ENCODE assay signal across 10 mouse cellular contexts in the genomic region with DNA sequence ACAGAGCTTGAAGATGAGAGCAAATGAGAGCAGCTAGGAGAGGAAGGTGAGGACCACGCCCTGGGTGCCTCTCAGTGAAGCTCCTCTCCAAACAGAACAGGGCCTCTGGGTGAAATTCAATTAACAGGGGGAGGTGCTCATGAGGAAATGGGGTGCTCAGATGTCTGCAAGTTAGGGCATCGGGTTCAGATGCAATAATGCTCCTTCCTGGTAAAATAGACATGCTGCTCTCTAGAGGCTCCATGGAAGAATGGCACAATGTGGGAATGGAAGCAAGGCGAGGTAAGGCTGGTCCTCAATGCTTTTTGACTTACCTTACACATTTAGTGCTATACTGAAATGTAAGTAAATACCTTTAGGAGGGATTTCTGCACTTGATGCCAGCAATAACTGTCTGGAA.
DNase-seq lines count a peak whose midpoint lies in the region; ATAC-seq and TF ChIP-seq lines count a peak whose summit lies in the region.
"Had no signal": no experiment of that assay in that cellular context is flagged by ENCODE, and none has a peak within 500 bp of the region (broad histone marks: within the 10 kb centered on the region; RNA-seq: fewer than 3 reads in every experiment).

No protein-coding gene starts in this region.

- WGBS in embryonic facial prominence, embryonic 11.5 days, result 25% methylated on average over 3 of the region's 3 CpGs
- WGBS in embryonic facial prominence, embryonic 10.5 days, result 20% methylated on average over 3 of the region's 3 CpGs

- no peak for ATAC-seq in embryonic facial prominence, embryonic 11.5 days (replicated peaks; ENCODE audit: insufficient number of reproducible peaks, low FRiP score, low TSS enrichment, low read depth)
- no peak for ATAC-seq in granulocyte monocyte progenitor cell, adult 5-6 weeks (replicated peaks; ENCODE audit: poor library complexity, severe bottlenecking)

- H3K4me3 ChIP-seq in embryonic facial prominence, embryonic 11.5 days (ENCODE audit: low read depth, low read length), result no peak overlapping the region
- H3K4me3 ChIP-seq in embryonic facial prominence, embryonic 10.5 days, result no peak overlapping the region

- H3K4me1 ChIP-seq in embryonic facial prominence, embryonic 11.5 days (ENCODE audit: control insufficient read depth, insufficient read depth, low read length), result no peaks in the 10 kb centered on the region
- peaks cover 23% of the 10 kb centered on the region for H3K4me1 ChIP-seq in embryonic facial prominence, embryonic 10.5 days

- no peak overlapping the region for H3K9ac ChIP-seq in embryonic facial prominence, embryonic 11.5 days (replicated peaks; ENCODE audit: low read length)

- no peak overlapping the region for H3K4me2 ChIP-seq in embryonic facial prominence, embryonic 11.5 days (ENCODE audit: low read depth, low read length)

- no peak overlapping the region for H3K27ac ChIP-seq in embryonic facial prominence, embryonic 11.5 days (replicated peaks; ENCODE audit: low read depth, low read length)
- no peak overlapping the region for H3K27ac ChIP-seq in embryonic facial prominence, embryonic 10.5 days (replicated peaks)

- H3K27me3 ChIP-seq in embryonic facial prominence, embryonic 11.5 days (ENCODE audit: control insufficient read depth, insufficient read depth, low read length), result no peaks in the 10 kb centered on the region
- H3K27me3 ChIP-seq in embryonic facial prominence, embryonic 10.5 days (replicated peaks; ENCODE audit: low read depth, poor library complexity, severe bottlenecking), result no peaks in the 10 kb centered on the region

- H3K36me3 ChIP-seq in embryonic facial prominence, embryonic 11.5 days (replicated peaks; ENCODE audit: control insufficient read depth, insufficient read depth, low read depth, low read length), result no peaks in the 10 kb centered on the region
- no peaks in the 10 kb centered on the region for H3K36me3 ChIP-seq in embryonic facial prominence, embryonic 10.5 days (replicated peaks)

- H3K9me3 ChIP-seq in embryonic facial prominence, embryonic 11.5 days (replicated peaks; ENCODE audit: control insufficient read depth, low read length), result no peaks in the 10 kb centered on the region
- H3K9me3 ChIP-seq in embryonic facial prominence, embryonic 10.5 days, result no peaks in the 10 kb centered on the region

- no peak for TF ChIP-seq POLR2A in brain, embryonic 14.5 days (IDR thresholded peaks at IDR 0.05; ENCODE audit: borderline replicate concordance, extremely low read depth, insufficient read depth, insufficient read length, poor library complexity, severe bottlenecking)

- peak; percentile 54 for DNase-seq in embryonic facial prominence, embryonic 11.5 days (ENCODE audit: low spot score)
- no peak for DNase-seq in embryonic facial prominence, embryonic 10.5 days (ENCODE audit: low spot score)
- peak; percentile 15 for DNase-seq in layer of hippocampus, adult 11-12 months (ENCODE audit: low spot score)
- no peak for DNase-seq in layer of hippocampus, adult 9-11 months
- peak; percentile 42 for DNase-seq in 3T3-L1 (ENCODE audit: low read depth, low spot score)
- DNase-seq in brain, embryonic 14.5 days (ENCODE audit: low read depth), result peak; percentile 38
- DNase-seq in thymus, postnatal 25 days, result no peak
- DNase-seq: cerebellum, postnatal 36 days; lung, adult 18-20 months had no signal

- peak; percentile 52; the same call in 1 of the 2 replicates for TF ChIP-seq CTCF in brain, embryonic 14.5 days (IDR thresholded peaks at IDR 0.05; ENCODE audit: borderline replicate concordance, extremely low read depth, insufficient read depth, insufficient read length)

Comparison
In these comparisons a context has a peak if more than half of its experiments do, and no peak if none do; other contexts are left out.
1. DNase-seq: peak in embryonic facial prominence, embryonic 11.5 days (single experiment), layer of hippocampus, adult 11-12 months (single experiment), 3T3-L1 (single experiment) and brain, embryonic 14.5 days (single experiment); none in embryonic facial prominence, embryonic 10.5 days (single experiment), layer of hippocampus, adult 9-11 months (single experiment) and thymus, postnatal 25 days (single experiment).